Mouse (Mus musculus): ENCODE measurements around the gene Ackr3.

Gene Ackr3

DNA sequence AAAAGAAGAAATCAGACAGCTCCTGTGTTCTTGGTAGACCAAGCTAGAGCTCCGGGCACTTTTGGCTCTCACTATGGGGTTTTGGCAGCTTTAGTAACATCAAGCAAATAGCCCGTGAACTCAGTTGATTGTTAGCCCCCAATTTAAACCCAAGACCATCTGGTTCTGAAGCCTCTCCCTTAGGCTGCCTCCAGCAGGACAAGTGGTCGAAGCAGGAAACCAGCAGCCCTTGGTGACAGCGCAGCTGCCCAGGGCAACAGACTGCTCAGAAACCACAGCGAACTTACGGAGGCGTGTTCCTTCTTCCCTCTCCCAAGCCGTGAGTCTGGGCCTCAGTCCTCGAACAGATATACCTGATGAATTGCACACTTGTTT is 24.5 kb downstream of the Ackr3 start:
- no peak for DNase-seq (ENCODE audit: low spot score)

DNA sequence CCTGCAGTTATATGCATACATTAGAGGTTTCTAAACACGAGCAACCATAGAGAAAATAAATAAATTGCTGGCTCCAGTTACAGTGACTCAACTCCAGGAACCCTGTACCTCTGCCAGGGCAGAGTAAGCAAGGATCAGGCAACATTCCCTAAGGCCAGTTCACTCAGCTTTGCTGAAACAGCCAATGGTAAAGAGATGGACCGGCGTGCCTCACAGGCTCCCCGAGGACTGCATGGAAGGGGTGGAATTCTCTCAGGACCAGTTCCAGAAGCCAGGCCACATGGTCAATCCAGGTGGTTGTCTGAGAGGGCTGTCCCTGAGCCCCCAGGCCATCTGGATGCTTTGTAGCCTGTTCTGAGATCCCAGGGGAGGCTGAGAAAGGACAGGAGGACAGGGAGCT is 26.8 kb downstream of the Ackr3 start:
- no peak for DNase-seq (ENCODE audit: low spot score)

DNA sequence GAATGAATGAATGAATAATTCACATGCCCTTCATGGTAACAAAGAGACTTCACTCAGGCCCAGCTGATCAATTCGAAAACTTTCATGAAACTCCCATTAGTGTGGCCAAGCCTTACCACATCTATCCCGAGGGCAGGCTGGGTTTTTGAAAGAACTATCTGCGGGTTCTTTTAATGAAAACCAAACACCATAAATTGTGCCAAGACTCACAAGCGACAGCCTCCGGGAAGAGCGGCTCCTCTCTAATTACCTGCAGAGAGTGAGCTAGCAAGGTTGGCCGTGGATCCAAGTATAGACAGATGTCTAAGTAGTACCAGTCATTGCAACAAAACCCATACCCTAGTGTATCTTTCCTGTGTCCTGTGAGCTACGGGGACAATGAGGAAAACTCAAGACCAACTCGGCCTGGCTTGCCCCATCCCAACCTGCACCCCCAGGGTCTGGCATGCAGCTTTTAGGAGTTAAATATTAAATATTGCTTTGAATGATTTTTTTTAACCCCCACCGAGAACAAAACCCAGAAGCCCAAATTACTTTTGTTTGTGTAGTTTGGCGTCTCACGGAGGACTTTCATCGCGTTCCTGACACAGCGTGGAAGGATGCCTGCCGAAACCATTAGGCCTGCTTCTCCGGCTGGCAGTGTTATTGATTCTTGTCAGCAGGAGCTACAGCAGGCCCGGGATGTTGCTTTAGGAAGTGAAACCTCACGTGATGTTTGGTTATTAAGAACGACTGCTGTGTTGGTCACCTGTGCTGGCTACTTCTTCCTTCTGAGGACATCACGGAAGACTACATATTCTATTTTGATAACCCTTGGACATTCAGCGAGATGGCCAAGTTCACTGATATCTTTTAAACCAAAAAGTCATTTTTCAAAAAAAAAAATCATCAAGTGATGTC is 28.1 kb downstream of the Ackr3 start:
- DNase-seq (ENCODE audit: low spot score), result no peak

DNA sequence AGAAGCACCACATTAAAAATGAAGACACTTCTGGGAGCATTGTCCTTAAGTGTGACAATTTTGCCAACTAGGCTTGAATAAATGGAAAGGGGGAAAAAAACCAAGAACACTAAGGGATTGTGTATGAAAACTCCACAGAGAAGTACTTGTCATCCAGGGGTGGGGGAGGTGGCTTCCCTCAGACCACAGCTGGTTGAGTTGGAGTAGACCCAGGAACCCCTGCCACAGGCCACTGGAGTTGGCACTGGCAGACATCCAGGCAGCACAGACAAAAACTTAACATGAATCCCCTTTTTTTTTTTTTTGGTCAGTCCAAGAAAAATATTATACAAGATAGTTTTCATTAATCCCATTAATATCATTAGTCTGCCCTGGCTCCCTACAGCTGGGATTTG is 28.7 kb downstream of the Ackr3 start:
- no peak for DNase-seq (ENCODE audit: low spot score)

DNA sequence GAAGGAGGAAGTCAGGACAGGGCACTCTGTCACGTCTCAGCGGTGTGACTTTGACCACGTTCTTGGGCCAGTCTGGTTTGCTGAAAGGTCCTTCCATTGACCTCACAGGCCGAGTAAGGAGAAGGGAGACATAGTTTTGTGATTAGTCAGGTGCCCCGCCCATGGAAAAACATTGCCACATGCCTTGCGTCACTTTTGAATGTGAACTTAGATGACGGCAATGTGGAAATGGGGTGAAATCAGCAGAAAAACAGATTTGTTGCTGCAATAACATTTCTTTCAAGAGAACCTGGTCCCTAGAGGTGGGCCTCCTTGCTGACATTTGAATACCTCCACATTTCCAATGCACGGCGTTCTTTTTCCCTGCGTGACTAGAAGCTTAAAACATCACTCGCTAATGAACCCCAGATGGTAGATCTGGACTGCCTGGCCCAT is 30.9 kb downstream of the Ackr3 start:
- DNase-seq (ENCODE audit: low spot score), result no peak

DNA sequence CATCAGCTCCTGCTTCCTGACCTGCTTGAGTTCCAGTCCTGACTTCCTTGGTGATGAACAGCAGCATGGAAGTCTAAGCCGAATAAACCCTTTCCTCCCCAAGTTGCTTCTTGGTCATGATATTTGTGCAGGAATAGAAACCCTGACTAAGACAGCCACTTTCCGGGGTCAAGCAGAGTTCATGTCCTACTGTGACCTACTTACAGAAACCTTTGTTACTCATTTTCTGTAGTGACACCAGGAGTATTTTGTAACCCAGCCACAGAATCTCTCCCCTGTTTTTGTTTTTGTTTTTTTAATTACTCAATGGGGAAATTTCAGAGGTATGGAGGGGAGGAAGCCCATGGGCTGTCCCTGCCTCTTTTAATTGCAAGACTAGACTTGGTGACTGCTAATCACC is 32.9 kb downstream of the Ackr3 start:
- no peak for DNase-seq (ENCODE audit: low spot score)

DNA sequence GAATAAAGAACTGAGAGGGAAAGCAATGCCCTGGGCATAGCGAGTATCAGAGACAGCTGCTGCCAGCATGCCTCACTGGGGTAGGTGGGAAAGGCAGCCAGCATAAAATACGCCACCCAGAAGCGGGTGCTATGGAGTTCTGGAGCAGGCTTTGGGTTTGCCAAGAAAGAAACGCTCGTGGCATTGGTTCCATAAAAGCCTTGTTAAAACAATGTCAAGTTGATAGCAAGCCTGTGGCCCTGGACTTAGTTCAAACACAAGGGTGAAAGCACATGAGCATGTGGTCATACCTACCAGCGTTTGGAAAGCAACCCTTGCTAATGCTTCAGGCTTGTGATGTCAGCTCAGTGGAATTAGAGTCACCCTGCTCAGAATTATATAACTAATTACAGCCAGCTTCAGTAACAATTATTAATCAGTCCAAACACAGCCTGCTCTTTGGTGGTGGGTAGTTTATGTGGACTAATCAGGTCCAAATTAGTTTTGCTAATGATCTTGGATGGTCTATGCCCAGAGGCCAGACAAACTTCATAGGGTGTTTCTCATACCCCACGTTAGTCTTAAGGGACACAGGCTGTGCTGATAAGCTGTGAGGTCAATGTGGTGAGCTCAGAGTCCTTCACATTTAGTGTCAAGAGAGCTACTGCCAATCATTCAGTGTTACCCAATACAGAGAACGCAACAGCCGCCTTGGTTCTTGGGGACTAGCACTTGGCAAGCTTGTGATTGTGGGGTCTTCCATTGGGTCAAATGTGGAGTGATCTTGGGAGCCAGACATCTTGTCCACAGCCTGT is 34.5 kb downstream of the Ackr3 start:
- no peak for DNase-seq (ENCODE audit: low spot score)

DNA sequence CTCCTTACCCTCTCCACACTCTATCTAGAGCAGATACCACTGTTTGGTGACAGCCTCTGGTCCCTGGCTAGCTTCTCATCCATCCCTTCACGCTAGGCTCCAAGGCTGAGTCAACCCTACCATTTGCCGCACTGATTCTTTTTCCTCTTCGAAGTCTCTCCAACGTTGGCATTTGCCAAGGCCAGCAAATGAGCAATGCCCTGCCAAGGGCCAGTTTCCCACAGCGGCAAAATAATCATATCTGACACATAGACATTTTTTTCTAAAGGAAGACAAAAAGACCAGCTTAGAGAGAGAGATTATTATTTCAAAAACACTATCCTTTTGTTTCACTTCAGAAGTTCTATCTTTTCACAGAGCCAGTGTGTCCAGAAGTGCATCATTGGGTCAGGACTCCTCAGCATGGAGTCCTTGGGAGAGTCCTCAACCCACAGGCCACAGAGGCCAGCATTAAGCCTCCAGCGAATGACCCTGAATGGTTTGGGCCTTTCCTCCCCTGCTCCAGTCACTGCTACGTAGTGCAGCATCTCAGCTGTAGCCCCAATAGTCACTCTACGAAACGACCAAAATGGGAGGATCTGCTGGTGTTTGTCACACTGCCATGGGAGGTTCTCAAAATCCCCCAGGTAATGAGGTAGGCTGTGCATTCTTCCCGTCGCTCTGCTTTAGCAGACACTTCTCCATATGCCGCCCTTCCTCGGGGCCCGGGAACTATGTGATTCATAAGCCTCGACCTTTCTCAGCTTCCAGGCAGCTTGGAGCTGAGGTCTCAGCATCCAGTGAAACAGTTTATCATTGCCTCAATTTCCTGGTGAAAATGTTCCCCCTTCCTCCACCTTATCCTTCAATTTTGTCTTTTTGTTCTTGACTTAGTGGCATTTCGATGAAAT is 35.8 kb downstream of the Ackr3 start:
- DNase-seq (ENCODE audit: low spot score), result no peak

DNA sequence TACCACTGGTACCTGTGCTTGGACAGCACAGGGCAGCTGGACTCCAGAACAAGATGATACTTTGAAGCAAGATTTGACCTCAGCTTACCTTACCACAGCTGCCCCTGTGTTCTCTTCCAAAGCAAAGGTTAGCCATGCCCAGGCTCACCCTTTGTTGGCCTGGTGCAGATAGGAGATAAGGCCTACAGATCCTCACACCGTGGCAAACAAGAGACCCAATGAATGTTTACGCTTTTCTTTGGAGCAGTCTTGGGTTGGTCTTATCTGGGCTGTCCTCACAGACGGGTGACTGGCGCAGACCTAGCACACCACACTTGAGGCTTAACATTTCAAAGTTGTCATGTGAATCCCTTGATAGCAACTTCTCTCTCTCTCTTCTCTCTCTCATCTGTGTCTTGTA is 36.5 kb downstream of the Ackr3 start:
- no peak for DNase-seq (ENCODE audit: low spot score)

DNA sequence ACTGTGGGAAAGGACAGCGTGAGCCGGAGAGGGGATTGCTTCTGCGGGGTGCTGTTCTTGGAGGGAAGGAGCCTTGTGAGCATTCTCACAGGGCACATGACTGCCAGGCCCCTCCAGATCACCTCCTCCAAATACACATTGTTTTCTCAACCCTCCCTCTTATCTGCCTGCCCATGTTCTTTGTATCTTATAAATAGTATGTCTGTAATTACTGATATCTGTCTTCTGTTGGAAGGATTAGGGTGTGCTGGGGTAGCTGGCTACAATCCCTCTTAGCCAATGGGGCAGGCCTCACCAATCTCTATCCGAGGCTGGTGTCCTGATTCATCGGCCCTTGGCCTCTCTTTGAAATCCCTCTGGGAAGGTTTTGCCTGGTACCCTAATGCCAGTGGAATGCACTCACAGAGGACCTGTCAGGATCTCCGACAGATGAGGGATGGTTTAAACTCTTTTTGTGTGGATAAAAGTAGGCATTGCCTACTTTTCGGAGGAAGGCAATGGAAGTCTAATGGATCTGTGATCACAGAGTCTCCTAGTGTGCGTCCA is 38.7 kb downstream of the Ackr3 start:
- no peak for DNase-seq (ENCODE audit: low spot score)

DNA sequence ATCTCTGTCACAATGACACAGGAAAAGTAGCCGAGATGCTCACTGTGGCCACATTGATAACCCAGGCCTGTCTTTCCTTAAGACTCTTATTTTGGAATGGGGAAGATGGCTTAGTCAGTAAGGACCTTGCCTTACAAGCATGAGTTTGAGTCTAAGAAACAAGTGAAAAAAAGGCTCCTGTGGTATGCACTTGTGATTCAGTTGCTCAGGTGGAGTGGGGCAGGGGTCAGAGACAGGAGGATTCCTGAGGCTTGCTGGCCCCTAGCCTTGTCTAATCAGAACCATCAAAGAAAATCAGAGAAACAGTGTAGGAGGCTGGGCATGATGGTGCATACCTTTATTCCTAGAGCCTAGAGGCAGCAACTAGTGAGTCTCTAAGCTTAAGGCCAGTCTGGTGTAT is 40.8 kb downstream of the Ackr3 start:
- no peak for DNase-seq (ENCODE audit: low spot score)

DNA sequence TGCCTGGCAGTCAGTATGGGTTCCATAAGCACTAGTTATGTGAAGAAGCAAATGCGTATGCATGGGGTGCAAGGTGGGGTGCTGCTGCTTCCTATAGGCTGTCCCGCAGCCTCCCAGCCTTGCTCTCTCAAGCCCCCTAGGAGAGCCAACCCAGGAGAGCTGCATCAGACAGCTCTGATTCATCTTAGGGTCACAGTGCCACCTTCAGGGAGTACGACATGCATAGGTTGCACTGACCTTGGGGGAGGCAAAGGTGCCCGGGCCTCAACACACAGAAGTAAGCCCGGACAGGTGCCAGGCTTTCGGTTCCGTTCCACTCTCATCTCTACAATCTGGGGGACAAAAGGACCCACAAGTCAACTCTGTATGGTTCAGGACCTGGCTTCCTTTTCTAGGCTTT is 41.8 kb downstream of the Ackr3 start:
- DNase-seq (ENCODE audit: low spot score), result no peak

DNA sequence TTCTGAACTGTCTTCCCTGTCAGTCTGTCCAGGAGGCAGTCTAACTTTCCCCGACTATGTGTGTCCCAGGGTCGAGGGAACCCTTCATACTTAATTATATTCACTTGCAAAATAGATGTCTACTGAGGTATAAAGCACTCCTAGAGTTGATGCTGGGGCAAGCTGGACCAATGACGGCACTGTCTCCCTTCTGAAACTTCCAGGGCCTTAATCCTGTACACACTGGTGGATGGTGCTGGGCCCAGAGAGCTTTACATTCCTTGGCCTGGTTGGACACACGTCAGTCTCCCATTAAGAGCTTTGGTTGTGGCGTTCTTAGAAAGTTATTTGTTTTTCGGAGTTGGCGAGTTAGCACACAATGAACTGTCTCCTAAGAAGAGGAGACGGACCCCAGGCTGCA is 42.3 kb downstream of the Ackr3 start:
- no peak for DNase-seq (ENCODE audit: low spot score)

DNA sequence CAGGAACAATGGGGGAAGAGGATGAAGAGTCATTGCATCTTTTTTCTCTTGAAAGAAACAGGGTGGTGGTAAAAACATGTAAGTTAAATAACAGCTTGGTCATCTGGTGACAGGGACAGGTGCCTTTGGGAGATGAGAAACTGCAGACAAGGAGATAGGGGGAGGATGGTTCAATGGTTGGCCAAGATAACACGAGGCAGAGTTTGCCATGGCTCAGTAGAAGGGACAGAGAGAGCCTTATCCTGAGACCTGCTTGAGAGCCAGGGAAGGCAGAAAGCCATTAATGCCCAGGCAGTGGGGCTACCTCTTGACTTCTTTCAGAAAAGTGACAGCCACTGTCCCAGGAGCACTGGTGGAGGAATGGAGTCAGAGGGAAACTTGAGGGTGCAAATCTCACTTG is 43.0 kb downstream of the Ackr3 start:
- DNase-seq (ENCODE audit: low spot score), result no peak

DNA sequence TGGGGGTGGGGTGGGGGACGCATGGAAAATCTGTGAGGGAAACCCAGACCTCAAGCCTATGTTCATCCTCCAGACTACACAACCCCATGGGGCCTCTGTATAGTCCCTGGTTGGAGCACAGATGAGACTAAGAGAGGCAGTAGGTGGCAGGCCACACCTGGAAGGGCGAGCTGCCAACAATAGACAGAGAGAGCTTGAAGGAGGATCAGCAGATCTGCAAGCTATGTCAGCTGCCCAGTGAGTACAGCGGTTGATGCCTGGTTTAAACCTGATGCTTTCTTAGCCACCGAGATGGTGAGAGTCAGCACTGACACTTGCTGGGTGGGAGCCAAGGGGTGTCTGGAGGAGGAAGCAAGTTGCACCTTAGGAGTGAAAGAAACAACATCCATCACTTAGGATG is 43.5 kb downstream of the Ackr3 start:
- DNase-seq (ENCODE audit: low spot score), result no peak

DNA sequence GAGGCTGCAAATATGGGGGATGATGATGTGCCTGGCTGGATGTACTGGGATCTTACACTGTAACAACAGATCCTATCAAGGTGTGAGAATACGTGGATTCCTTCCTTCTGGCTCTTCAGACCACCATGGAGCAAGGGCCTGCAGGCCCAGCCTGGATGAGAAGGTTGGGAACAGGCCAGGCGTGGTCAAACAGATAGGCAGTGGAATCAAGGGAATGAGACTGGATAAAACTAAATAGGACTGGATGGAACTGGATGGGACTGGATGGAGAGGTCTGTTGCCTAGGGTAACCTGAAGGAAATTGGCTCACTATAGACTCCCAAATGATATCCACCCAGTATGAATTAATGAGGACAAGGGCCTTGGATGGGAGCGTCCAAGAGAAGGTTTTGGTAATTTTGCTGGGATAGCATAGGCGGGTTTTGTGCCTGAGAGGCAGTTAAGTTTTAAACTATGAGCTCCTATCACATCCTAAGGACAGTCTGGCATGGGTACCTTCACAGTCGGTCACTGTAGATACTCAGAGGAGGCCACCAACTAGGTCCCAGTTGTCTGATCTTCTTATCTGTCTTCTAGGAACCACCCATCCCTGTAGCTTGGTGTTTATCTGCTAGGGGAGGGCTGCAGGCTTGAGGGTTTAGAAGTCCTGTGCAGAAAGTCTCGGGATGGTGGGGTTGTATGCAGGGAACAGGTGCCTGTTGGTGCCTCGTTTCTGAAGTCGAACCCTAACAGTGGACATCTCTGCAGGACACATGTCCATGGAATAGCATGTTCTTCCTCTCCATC is 44.2 kb downstream of the Ackr3 start:
- DNase-seq (ENCODE audit: low spot score), result no peak

DNA sequence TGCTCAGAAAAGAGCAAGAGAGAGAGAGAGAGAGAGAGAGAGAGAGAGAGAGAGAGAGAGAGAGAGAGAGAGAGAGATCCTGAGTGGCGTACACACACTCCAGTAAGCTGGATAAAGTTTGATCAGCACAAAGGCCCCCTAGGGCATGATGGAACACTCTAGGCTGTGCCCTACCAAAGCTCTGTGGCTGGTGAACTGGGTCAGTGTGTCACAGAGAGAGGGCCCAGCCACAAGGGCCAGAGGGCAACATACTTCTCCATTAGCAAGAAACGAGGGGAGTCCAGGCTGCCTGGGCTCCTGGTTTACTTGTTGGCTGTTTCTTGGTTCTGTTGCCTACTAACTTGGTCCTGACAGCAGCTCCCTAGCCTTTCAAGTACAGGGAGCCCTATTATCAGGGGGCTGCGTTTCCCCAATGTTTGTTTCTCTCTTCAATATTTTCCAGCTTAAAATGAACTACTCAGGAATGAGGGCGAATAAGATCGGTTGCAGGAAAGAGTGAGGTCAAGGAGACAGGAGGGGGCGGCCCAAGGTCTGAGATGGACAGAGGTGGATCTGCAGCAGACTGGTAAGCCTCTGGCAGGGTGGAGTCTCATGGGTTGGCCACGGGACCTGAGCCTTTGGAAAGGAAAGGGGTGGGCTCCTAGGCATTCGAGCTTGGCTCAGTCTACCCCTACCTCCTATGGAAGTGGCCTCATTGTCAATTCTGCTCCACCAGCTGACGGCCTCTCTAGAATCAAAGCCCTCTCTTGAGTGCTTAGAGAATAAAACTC is 45.4 kb downstream of the Ackr3 start:
- no peak for DNase-seq (ENCODE audit: low spot score)

DNA sequence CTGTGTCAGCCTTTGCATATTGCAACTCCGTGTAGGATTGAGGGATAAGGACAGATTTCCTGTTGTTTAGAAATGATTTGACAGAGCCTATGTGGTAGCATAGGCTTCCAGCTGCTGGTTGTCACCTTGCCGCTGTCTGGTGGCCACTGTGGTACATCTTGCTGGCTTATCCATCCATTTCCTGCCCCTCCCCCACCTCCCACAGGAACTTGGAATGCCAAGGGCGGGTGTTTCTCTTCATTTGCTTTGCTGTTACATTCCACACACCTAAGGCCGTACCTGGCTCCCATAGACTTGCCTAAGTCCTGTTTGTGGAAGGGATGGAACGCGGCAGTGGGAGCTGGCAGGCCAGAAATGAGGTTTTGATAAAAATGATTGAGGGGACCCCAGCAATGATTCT is 46.6 kb downstream of the Ackr3 start:
- DNase-seq (ENCODE audit: low spot score), result no peak

DNA sequence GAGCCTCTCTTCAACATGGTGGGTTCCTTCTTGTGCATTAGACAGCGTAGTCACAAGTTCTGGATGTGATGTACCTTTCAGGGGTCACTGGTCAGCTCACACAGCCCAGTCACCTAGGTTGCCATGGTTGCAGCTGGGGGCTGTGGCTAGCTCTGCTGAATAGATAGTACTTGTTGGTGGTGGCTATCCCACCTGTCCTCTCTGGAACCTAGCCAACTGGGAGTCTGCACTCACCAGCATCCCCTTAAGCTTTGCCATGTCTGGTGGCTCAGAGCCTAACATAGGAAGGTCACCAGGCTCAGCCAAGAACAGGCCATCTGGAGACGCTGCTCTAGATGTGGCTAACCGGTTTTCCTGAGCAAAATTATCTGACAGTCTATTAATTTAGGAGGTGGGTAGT is 47.4 kb downstream of the Ackr3 start:
- no peak for DNase-seq (ENCODE audit: low spot score)

DNA sequence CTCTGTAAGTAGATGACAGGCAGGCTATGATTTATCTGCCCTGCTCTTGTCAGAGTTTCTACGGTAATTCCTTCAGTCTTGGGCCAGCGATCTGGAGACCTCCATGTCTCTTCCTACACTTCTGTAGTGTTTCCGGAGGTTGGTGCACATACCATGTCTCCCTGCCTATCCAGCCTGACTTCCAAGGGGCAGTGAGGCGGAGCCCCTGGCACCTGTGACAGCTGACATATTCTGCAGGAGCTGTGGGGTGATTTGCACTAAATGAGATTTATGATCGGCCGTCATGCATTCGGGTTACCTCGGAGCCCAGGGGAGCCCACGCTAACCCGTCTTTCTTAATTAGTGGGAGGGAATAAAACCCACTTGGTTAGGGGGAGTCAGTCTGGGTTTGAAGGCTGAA is 49.7 kb downstream of the Ackr3 start:
- DNase-seq (ENCODE audit: low spot score), result no peak
